Mouse (Mus musculus) effector memory CD4-positive, alpha-beta T cell, adult 7 months (primary cell): ENCODE data around the gene Tmem161b. TPM values are rescaled to one million over a fixed set of nuclear protein-coding genes. Genes with fewer than 3 reads are reported as not detected.

ENCODE experiments used
- polyA plus RNA-seq: library from polyadenylated mRNA; unstranded; fragments of 100-300 nt; shearing (Covaris generic); gene quantifications from one replicate; pipeline ENCODE4 v1.2.1, GENCODE M21; 2017

The Tmem161b gene
- polyA plus RNA-seq, result 25.7 TPM

DNA sequence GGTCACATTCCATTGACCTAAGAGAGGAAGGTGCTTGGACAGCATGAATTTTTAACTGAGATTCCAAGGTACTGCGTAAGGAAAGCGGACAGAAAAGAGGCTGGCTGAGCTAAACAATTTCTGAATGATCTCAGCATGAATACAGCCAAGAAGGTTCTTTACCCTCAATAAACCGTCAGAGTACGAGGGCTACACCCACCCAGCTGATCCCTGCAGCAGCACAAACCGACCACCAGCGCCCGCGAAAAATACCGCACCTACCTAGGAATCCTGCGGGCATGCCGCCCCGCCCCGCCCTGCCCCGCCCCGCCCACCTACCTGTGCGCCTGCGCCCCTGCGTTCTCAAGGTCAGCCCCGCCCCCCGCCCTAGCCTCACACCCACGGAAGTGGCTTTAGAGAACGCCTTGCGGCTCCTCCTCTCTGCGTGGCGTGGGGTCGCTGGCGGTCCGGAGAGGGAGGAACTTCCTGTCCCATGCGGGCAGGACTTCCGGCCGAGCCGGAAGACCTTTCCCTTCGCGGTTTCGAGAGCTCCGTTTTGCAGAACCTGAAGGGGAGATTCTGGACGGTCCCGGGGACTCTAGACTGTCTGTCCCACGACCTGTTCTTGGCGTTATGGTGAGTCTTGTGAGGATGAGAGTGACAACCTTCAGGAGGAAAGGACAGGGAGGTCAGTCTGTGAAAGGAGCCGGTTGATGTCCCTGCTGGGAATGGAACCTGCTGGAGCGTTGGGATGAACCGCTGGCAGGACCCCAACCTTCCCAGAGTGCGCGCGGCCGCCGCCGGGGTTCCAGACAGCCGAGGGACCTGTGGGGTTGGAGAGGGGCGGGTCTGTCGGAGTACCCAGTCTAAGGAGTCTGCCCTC lies at the start of gene Tmem161b:
Gene Tmem161b (plus strand): TSS at position 477 of the 862 bp plus-strand sequence.

